Mouse (Mus musculus) duodenum, adult 2 months (tissue): ENCODE data around the gene Cav3. TPM values are rescaled to one million over a fixed set of nuclear protein-coding genes. Genes with fewer than 3 reads are reported as not detected.

ENCODE experiments used
- polyA plus RNA-seq: library from polyadenylated mRNA; depleted of rRNA; stranded (reverse); fragments of >200 nt; gene quantifications from 2 replicates; pipeline ENCODE4 v1.2.3, GENCODE M21; 2012; ENCODE audit warnings: low replicate concordance; rRNA removed

Cav3 gene
- 2.1 and 4.0 TPM in 2 replicates for polyA plus RNA-seq

DNA sequence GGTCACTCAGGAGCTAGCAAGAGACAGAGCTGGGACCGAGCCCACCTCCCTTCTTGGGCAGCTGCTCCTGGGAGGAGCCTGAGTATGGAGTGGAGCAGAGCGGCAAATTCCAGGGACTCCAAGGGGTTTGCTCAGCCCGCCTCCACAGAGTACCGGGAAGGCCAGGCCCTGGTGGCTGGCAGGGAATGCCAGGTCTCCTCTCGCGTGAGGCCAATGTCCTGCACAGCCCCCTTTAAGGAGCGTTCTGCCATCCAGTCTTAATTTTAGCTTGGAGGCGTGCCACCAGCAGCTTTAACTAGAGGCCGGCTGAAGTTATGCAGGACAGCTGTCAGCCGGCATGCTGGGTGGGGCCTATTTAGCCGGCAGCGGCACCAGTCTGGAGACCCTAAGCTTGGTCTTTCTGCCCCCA, at the start of gene Cav3:
TSS of gene Cav3 (plus strand) at position 165 of the 409 bp plus-strand sequence.

DNA sequence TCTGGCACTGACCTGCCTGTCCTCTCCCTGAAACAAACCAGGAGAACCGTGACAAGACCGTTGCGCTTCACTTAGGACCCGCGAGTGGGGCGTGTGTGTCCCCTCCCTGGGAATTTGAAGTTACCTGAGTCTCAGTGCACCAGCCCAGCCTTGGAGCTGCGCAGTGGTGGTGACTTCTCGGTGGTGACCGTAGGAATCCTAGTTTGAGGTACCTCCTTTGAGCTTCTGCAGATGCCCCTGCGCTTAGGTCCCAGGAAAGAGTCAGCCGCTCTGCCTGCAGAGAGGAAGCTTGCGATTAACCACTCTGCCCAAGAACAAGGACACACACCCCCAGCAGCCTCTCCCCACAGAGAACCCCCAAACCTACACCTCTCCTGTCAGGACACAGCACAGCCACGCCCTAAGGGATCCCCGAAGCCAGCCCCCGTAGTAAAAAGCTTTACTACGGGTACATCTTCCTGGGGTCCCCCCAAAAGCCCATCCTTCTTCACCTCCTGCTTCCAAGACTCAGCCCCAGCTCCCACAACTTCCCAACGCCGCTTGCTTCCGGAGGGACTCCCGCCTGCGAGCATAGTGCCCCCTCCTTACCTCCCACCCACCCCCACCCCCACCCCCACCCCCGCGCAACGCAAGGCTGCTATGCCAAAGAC, 30.7 kb downstream of the Cav3 start, which contains the start of gene Oxtr:
TSS of gene Oxtr (minus strand) at position 34 of the 650 bp plus-strand sequence.

Other genes with a start within 250 kb of the Cav3 start
- gene Lmcd1, start 185.7 kb upstream of the Cav3 start, polyA plus RNA-seq: 8.1 and 9.3 TPM in 2 replicates
- gene Ssu2, start 71.5 kb upstream of the Cav3 start, polyA plus RNA-seq: 2.7 and 3.6 TPM in 2 replicates
- gene Oxtr, start 30.4 kb downstream of the Cav3 start, polyA plus RNA-seq: 0.19 and 0.50 TPM in 2 replicates
- gene Rad18, start 237.2 kb downstream of the Cav3 start, polyA plus RNA-seq: 0.40 and 0.43 TPM in 2 replicates